Mouse (Mus musculus): ENCODE results near the gene Ola1.

Gene Ola1

DNA sequence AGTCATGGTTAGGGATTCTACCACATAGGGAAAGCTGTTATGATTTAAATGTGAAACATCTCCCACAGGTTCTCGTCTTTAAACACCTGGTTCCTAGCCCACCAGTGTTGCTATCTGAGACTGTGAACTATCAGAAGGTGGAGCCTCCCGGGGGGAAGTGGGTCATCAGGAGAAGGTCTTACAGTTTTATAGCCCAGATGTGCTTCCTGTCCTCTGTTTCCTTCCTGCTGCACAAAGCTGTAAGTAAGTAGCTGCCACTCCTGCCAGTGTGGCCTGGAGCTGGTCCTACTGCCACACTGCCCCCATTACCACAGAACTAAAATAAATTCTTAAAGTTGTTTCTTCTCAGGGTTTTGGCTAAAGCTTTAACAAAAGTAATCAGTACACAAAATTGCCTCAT is 72.6 kb downstream of the Ola1 start:
- DNase-seq (ENCODE audit: low read depth, low spot score): no peak

DNA sequence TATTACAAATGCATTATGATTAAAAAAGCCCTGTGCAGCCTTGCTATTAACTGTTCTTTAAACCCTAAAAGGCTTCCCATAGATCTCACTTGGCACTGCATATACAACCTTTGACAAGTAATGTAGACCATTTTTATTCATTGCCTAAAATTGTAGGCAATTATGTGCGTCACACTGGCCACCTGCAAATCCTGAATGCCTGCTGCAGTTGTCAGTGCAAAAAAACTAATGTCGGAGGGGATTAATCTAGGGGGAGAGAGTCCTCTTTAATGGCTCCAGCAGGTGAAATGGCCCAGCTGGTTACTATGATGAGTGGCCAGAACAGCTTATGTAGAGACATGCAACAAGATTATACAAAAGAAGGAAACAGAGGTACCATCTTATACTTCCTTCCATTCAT is 75.0 kb downstream of the Ola1 start:
- DNase-seq (ENCODE audit: low read depth, low spot score): no peak

DNA sequence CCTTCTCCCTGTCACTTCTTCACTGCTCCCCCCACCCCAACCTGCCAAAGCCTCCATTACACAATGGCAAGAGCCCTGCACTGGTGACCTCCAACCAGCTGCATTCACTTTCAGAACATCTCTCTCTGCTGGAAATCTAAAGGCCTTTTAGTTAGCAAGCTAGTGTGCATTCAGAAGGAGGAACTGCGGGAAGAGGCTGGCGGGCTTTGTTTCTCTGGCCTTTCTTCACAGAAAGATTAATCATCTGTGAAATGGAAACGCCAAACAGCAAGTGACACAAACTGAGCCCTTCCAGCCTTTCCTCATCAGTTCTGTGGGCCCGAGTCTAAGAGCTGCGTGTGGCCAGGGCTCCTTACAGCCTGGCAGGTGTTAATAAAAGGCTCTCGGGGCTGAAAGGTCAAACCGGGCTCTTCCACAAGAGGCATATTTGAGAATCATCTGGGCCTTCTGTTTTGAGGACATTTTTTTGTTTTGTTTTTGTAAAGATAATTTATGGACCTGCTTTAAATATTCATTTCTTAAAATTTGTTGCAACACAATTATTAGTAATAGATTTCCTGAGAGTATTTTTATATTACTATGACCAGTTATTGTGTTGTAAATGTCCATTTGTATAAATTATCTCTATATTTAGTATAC is 75.8 kb downstream of the Ola1 start:
- DNase-seq (ENCODE audit: low read depth, low spot score): peak; percentile 17

DNA sequence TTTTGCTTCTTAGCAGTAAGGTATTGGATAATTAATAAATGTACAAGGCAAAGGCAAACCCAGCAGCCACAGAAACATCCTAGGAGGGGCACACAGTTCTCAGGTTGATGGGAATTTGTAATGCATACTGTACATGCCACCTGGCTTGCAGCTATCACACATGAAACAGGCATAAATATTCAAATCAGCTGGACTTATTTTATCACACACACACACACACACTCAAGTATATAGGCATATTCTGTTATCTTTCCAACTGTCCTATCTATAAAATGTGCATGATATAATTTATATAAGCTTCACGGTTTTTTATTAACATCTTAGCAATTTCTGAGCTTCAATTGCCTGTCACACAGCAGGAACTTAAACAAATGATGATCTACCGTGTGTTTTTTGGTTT is 85.8 kb downstream of the Ola1 start:
- DNase-seq (ENCODE audit: low read depth, low spot score): no peak

DNA sequence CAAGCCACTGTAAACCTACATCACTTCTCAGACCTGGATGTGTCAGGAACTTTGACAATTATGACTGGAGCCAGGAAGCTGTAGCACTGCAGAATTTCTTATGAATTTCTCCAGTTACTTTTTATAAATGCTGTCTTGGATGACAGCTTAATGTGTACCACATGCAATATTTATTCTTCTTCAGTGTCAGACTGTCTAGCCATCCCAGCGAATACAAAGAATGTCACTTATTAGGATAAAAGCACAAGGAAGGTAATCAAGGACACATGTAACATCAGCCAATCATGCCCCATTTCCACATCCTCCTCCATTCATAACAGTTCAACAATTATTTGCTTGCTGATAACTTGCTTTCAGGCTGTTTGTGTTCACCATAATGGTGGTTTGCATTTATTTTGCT is 91.0 kb downstream of the Ola1 start:
- no peak for DNase-seq (ENCODE audit: low read depth, low spot score)

DNA sequence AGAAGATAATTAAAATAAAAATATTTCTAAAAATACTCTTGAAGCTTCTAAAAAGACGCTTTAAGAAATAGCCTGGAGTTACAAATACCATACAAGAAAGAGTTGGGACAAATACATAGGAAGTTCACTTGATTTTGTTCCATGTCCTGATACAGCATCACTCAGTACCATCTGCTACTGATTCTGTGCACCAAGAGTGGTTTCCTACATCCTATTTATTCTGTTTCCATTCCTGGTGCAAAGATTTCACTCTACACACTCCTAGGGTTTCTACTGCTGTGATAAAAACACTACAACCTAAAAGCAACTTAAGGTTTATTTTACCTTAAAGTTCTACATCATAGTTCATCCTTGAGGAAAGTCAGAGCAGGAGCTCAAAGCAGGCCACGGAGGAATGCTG is 99.9 kb downstream of the Ola1 start:
- DNase-seq (ENCODE audit: low read depth, low spot score): peak; percentile 23

DNA sequence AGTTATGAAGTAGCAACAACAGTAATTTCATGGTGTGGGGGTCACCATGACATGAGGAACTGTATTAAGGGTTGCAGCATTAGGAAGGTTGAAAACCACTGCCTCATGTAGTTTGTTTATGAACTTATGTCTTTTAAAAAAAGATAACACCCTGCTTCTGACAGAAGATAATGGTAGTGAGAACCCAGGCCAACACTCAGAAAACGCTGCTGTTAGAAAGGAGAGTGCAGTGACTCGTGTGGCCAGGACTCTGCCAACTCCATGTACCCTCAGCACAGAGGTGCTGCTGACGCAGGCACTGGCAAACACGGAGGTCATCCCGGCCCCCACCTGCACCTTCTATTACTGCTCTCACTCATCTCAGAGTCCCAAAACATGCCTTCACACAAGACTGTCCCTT is 111.6 kb downstream of the Ola1 start:
- no peak for DNase-seq (ENCODE audit: low read depth, low spot score)

DNA sequence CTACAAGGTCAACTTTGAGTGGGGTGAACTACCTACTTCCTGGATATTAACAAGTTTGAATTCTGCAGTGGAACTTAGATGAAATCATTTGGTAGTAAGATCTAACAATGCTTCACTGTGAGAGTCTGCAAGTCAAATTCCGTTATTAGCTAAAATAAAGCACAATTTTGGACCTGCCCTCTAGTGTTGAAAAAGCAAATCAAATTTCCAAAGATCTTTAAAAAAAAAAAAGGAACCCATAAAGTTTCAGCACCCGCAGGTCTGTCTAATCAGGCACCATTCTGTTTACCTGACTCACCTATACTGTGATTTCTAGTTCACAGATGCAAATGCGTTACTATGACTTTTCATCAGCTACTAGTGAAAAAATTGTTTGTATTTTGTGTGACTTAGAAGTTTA is 122.2 kb downstream of the Ola1 start:
- no peak for DNase-seq (ENCODE audit: low read depth, low spot score)

GRCm38 (mm10) chr2:73095300-73095699 is 123.4 kb downstream of the Ola1 start:
- DNase-seq (ENCODE audit: low read depth, low spot score): no peak

GRCm38 (mm10) chr2:73093032-73093431 is 125.7 kb downstream of the Ola1 start:
- DNase-seq (ENCODE audit: low read depth, low spot score): no peak

DNA sequence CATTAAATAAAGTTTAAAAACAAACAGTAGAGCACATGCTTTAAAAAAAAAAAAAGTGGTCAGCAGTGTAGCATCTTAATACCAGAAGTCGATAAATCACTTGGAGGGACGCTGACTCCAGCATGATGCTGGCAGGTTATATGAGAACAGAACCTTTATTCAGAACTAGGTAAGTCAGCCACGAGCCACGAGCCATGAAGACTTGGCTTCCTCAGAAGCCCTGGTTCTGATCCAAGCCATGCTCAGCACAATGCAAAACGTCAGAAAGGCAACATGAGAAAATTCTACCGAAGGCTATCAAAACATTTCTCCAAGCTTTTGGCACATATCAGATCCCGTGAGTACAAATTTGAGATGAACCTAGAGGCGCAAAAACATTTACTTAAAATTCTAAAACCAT is 127.4 kb downstream of the Ola1 start:
- no peak for DNase-seq (ENCODE audit: low read depth, low spot score)

GRCm38 (mm10) chr2:73087641-73088040 is 131.1 kb downstream of the Ola1 start:
- DNase-seq (ENCODE audit: low read depth, low spot score): no peak

GRCm38 (mm10) chr2:73085669-73086304 is 132.9 kb downstream of the Ola1 start:
- DNase-seq (ENCODE audit: low read depth, low spot score): peak; percentile 32

DNA sequence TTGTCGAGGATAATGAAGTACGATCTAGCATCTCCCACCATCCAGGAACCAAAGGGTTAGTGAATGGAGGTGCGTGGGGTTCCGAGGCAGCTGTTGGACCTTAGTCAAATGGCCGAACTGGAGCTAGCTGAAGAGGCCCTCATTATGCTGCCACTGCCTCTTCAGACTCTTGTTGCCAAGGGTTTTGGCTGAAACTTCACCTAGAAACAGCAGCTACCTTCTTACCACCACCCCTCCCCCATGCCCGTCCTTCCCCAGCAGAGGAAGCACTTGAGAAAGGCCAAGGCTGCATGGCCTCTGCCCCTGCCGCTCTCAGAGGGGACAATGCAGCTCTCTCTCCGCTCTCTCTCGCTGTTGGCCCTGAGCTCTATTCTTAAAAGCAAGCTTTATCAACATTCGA is 136.2 kb downstream of the Ola1 start:
- no peak for DNase-seq (ENCODE audit: low read depth, low spot score)

DNA sequence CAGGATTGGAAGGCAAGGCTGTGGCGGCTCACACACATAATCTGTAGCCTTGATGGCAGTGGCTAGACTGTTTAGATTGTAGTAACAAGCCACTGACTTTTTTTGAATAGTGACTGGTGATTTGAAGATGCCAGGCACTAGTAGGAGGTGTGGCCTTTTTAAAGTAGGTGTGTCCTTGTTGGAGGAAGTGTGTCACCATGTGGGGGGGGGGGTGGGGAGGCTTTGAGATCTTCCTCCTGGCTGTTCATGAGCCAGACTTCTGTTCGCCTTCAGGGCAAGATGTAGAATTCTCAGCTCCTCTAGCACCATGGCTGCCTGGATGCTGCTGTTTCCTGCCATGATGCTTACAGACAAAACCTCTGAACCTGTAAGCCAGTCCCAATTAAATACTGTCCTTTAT is 136.9 kb downstream of the Ola1 start:
- DNase-seq (ENCODE audit: low read depth, low spot score): no peak

DNA sequence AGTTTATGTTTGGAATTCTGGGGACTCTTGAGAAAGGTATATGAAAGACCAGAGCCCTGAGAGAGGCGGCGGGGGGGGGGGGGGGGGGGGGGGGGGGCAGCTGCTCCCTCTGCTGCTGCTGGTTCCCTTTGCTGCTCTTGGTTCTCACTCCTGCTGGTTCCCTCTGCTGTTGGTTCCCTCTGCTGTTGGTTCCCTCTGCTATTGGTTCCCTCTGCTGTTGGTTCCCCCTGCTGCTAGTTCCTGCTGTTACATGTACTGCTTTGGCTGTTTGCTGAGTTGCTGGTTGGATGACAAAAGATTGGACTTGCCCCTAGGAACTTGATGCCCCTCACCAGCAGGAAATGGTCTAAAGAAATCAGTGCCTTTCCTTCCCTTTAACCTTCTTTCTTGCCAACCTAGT is 138.6 kb downstream of the Ola1 start:
- peak; percentile 23 for DNase-seq (ENCODE audit: low read depth, low spot score)

- DNase-seq (ENCODE audit: low read depth, low spot score): no peak
Observed at GRCm38 (mm10) chr2:73079311-73079710, 139.4 kb downstream of the Ola1 start.

DNA sequence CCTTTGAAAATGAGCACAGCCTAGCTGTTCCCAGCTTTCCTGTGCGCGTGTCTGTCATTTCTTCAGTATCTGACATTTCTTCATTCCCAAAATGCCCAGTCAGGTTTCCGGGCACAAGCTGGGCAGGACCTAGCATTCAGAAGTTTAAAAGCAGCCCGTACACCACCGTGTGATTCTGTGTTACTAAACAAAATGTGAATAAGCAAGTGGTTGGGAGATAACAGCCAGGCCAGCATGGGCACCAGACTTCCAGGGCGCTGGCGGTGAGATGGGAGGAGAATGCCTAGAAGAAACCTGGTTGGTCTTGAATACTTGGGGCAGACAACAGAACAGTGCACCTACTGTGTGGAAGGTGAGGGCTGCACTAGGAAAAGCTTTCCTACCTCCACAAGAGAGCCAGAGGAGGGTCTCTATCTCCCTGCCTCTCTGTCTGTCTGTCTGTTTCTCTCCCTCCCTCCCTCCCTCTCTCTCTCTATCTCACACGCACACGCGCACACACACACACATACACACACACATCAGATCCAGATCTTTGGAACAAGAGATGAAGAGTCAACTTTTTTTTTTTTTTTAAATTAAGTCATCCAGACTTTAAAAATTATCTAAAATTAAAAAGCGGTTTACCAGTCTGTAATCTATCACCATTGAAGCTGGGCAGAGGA is 144.8 kb downstream of the Ola1 start:
- no peak for DNase-seq (ENCODE audit: low read depth, low spot score)

DNA sequence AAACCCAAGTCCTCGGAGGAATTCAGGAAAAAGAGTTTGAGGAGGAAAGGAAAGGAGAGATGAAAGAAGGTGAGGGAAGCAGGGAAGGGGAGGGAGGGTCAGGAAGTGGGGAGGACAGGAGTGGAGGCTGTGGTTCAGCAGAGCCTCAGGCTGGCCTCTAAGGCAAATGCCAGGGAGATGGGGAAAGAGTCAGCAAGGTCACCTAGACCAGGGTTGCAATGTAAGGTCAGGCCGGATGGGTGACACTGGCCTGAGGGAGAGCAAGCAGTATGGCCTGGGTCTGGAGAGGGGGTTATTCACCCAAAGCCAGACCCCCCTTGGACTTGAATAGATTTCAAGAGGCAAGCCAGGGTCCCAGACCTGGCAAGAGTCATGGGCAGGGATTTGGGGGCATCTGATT is 147.5 kb downstream of the Ola1 start:
- no peak for DNase-seq (ENCODE audit: low read depth, low spot score)

GRCm38 (mm10) chr2:73070449-73071076 is 148.2 kb downstream of the Ola1 start:
- no peak for DNase-seq (ENCODE audit: low read depth, low spot score)

- no peak for DNase-seq (ENCODE audit: low read depth, low spot score)
Observed at GRCm38 (mm10) chr2:73069223-73069825, 149.4 kb downstream of the Ola1 start.
